Mouse (Mus musculus) layer of hippocampus, adult 8-10 months (tissue): ENCODE results near the gene Fyb2. TPM values are rescaled to one million over a fixed set of nuclear protein-coding genes. Genes with fewer than 3 reads are reported as not detected.

ENCODE experiments used
- DNase-seq, 2 experiments: peaks; one replicate each; pipeline ENCODE4 v3.0.0; 2022; ENCODE audit warnings: low spot score in 2 of 2
- total RNA-seq, 4 experiments: library from RNA; stranded (reverse); gene quantifications; 2 replicates each; pipeline ENCODE4 v1.2.4; 2022

The Fyb2 gene
- total RNA-seq, 4 experiments from 2014 or later, result 2.3 to 3.3 (median 2.6) TPM

DNA sequence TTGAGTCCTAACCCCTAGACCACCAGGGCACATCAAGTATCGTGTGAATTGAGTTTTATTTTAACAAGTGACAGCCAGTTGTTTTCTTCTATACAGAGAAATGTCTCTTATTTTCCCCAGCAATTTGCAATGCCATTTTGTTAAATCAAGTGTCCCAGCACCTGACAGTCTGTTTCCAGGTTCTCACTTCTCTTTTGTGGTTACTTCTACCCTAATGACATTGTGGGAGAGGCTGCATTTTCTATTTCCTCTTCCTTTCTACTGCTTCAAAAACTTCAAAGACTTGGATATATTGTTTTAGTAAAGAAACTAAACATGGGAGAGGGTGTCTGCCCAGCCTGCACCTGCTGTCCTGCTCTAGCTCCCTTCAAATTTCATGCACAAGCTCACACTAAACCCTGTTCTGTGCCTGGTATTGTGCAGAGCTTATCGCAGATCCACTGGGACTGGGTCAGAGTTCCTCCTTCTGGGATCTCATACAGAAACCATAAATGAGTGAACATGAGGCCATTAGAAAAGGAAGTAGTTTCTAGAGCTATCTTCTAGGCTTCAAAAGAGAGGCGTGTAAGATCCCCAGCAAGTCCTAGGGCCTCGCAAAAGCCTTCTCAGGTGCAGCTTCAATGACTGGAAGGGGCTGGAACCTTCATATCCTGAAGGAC lies 94.2 kb downstream of the Fyb2 start:
- DNase-seq, result no peak

GRCm38 (mm10) chr4:105013718-105014117 lies 100.5 kb downstream of the Fyb2 start:
- no peak for DNase-seq

- no peak for DNase-seq
Measured at GRCm38 (mm10) chr4:105015496-105015895, 102.2 kb downstream of the Fyb2 start.

DNA sequence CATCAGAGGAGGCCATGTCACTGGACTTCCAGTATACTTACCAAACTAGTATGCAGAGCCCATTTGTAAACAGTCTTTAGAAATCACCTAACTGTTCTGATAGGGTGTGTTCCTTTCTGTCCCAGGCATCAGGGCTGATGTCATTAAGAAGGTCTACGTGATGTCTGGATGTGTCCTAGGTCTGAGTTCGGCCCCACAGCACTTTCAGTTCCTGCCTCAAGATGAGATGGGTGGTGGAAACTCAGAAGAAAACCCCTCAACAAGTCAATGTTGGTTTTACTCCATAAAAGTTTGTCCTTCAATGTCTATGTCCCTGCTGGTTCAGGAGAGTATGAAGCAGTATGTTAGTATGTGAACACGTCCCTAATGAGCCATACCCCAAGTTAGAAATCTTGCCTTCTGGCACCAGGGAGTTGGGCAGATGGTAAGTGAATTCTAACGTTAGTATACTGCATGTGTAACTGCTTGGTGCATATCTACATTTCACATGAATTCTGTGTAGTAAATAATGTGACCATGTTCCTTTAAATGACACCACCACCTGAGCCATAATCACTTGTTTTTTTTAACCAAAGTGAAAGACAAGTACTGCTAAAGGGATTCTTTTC lies 102.9 kb downstream of the Fyb2 start:
- no peak for DNase-seq

DNA sequence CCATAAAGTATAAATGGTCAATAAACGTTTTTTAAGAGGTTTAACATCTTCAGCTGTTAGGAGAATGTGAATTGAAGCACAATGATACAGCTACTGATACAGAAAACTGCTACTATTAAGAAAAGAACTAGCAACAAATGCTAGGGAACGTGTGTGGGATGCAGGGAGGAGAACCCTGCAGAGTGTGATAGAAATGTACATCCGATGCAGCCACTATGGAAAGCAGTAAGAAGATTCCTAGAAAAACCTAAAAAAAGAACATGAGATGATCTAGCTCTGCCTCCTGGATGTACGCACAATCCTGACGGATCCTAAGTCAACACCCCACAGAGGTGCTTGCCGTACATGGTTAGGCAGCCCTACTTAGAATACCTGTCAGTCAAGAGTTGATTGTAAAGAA lies 114.0 kb downstream of the Fyb2 start:
- DNase-seq, result no peak

- no peak for DNase-seq
Measured at GRCm38 (mm10) chr4:105031104-105031503, 117.8 kb downstream of the Fyb2 start.

DNA sequence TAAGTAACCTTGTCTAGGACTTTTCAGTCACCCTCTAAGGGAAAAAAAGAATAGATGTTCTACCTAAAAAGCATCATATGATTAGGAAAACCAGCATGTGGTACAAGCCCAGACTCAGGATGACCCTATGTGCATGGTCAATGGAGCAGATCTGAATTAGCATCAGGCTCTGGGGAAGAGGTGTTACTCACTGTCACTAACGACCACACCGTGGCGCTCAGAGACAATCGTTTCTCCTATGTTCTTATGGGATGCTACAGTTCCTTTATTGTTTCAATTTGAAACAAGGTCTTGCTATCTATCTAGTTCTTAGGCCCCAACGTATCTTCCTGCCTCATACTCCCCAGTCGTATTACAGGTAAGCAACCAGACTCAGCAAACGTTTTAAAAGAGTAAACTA lies 119.9 kb downstream of the Fyb2 start:
- DNase-seq, result no peak

DNA sequence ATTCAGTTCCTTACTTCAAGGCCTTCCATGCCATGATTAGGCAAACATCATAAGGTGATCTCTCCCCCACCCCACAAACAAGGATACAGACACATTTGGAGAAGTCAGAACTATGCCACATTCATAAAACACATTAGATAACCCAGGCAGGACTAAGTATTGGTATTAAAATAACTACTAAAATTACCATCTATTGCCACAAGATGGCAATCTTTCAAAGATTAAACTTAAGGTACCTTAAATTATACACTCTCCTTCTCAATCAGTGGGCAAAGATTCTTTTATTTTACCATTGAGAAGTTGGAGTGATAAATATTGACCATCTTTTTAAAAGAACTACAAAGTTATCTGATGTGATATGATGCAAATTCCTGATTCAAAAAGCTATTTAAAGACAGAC lies 121.0 kb downstream of the Fyb2 start:
- DNase-seq, result no peak

GRCm38 (mm10) chr4:105050041-105050440 lies 136.8 kb downstream of the Fyb2 start:
- no peak for DNase-seq

- DNase-seq, result no peak
Measured at GRCm38 (mm10) chr4:105051291-105051690, 138.0 kb downstream of the Fyb2 start.

Other genes with a start within 250 kb of the Fyb2 start
- under 1 TPM in 1 of 4 experiments, not detected in 3; 0.21 TPM for gene C8b, start 147.1 kb upstream of the Fyb2 start, total RNA-seq
- not detected for gene Gm17662, start 56.1 kb upstream of the Fyb2 start, total RNA-seq
- not detected for gene C8a, start 37.1 kb upstream of the Fyb2 start, total RNA-seq
- gene Prkaa2, start 196.4 kb downstream of the Fyb2 start, total RNA-seq, result 10 to 100 TPM; 19.1 to 21.2 (median 20.1) TPM
- gene Plpp3, start 243.9 kb downstream of the Fyb2 start, total RNA-seq, result 100 to 1,000 TPM; 212 to 254 (median 222) TPM